Mouse (Mus musculus) spleen, postnatal 14 days (tissue): ENCODE results near the gene Glod5.
A peak's percentile ranks its signal among the peaks of the same experiment; 100 is the strongest.
"Not testable (repeated sequence)": the region's sequence is repeated elsewhere in the genome, so short reads cannot be mapped to it uniquely, and the experiment has no call there.

ENCODE experiments used
- DNase-seq, 2 experiments: peaks; one replicate each; pipeline ENCODE4 v3.0.0; 2021 to 2022; ENCODE audit warnings: low spot score in 2 of 2

Gene Glod5

DNA sequence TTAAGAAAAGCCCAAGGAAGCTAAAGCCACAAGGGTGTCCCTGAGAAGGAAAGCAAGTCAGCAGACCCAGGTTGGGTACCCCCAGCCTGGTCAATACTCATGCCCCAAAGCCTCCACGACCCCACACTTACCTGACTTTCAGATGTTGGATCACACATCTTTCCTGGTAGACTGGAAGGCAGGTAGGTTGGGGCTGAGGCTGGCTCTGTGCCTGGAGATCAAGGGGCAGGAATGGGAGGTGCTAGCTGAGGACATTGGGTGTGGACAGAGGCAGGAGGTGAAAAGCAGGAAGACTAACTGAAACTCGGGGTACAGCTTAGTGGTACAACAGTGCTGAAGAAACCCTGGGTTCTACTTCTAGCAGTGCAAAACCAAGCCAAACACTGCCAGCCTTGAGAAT lies at the start of gene Glod5:
Gene Glod5, minus strand, starts transcription at position 207 of the 400 bp plus-strand sequence.
- DNase-seq: no peak

DNA sequence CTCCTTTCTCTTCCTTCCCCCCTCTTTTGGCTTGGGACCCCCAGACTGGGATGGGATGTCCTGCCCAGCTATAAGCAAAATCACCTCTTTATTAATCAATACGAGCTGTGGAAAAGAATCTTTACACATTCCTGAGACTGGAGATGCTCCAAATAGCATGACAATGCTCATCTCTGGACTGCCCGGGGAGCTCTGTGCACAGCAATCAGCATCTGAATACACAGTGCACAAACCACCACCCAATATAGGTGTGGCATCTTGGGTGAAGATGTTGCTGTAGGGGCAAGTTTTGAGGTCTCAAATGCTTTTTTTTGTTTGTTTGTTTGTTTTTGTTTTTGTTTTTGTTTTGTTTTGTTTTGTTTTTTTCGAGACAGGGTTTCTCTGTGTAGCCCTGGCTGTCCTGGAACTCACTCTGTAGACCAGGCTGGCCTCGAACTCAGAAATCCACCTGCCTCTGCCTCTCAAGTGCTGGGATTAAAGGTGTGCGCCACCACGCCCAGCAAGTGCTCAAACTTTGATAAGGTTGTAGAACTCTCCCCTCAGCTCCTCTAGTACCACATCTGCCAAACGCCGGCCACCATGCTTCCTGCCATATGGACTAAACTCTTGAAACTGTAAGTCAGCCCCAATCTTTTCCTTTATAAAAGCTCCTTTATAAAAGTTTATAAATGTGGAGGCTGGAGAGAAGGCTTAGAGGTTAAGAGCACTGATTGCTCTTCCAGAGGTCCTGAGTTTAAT lies 32.9 kb upstream of the Glod5 start:
- DNase-seq: not testable (repeated sequence)

DNA sequence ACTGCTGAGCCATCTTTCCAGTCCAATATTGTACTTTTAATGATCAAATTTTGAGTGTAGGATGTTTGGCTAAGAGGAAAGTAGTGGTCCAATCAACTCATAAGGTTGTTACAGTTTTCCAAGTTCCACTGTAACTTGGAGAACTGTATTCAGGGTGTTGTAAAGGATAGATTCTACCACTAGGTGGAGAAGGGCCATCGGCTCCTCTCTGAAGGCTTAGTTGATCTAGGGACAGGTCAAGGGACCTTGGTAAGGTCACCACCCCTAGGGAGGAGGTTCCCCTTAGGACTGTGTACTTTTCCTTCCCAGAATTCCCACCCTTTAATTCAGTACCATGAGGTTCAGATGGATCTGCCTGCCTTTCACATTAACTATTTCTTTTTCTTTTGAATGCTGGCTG lies 14.7 kb upstream of the Glod5 start:
- no peak for DNase-seq

- DNase-seq: no peak
Measured at GRCm38 (mm10) chrX:8026811-8027210, 8.5 kb upstream of the Glod5 start.

DNA sequence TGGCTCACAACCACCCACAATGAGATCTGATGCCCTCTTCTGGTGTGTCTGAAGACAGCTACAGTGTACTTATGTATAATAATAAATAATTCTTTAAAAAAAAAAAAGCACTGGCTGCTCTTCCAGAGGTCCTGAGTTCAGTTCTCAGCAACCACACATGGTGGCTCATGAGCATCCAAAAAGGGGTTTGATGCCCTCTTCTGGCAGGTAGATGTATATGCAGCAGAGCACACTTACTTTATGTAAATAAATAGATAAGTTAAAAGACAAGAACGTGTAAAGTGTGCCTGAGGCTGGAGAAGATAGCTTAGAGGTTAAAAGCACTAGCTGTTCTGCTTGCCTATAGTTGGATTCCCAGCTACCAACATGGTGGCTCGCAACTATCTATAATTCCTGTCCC lies 6.5 kb upstream of the Glod5 start:
- no peak for DNase-seq

GRCm38 (mm10) chrX:8020111-8020778 lies 2.0 kb upstream of the Glod5 start:
- DNase-seq: no peak

- DNase-seq: peak in 1 of 2 experiments; percentile 35
Measured at GRCm38 (mm10) chrX:8017142-8017541, 1.1 kb downstream of the Glod5 start.

GRCm38 (mm10) chrX:8015675-8016074 lies 2.6 kb downstream of the Glod5 start:
- not testable (repeated sequence) for DNase-seq

DNA sequence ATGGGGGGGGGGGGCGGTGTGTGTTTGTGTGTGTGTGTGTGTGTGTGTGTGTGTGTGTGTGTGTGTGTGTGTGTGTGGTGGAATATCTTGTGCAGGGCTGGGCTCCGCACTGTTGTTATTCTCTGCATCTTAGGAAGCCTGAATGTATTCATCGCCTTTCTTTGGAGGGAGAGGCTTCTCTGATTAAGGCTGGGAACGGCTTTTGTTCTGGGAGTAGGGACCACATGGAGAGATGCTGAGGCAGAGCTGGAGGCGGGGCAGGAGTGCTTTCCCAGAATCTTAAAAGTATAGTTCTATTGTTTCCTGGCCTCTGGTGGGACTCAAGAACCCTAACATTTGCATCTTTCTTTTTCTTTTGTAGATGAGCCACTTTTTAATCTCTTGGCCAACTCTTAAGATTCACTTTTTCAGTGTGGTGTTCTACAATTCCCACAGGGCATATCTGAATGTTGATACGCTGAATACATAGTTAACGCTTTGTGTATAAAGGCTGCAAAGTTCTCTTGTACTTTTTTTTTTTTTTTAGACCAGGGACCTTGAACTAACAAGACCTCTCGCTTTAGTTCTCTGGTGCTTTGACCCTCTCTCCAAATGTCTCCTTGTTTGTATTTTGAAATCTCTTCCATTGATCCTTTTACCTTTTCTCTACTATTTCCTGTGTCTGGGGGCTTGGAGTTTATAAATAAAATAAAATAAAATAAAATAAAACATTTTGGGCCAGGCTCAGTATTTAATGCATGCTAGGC lies 4.5 kb downstream of the Glod5 start:
- no peak for DNase-seq

DNA sequence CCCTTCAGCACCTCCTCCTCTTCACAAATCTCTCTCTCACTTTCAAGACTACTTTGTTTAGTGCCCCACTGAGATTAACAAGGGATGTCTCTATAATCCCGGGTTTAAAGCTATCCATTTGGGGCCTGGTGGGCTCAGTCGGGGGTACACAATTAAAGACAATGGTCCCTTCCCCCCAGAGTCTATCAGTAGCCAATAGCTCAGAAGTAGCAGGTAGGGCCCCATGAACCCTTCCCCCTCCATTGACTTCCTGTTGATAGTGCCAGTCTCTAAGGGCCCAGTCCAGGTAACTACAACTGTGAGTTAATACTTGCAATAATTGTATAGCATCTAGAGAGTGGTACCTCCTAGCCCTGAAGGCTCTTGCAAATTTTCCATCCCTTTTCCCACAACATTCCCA lies 5.1 kb downstream of the Glod5 start:
- no peak for DNase-seq

GRCm38 (mm10) chrX:8009356-8009755 lies 8.9 kb downstream of the Glod5 start:
- not testable (repeated sequence) for DNase-seq

DNA sequence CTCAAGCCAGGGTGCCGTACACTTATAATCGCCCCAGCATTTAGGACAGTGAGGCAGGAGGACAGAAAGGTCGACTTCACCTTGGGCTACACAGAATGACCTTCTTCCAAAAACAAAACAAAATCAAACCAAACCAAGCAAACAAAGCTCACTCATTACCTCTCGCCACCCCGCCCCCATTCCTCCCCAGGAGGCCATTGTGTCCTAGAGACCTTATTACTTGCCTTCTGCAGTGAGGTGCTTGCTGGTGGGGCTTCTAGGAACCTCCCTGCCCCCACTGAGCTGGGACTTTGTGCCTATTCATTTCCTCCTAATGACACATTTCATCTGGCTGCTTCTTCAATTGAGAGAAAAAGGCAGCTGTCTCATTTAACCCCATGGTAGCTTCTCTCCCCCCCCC lies 9.7 kb downstream of the Glod5 start:
- no peak for DNase-seq

- no peak for DNase-seq
Measured at GRCm38 (mm10) chrX:8002971-8003370, 15.3 kb downstream of the Glod5 start.

GRCm38 (mm10) chrX:8002001-8002400 lies 16.3 kb downstream of the Glod5 start:
- no peak for DNase-seq

DNA sequence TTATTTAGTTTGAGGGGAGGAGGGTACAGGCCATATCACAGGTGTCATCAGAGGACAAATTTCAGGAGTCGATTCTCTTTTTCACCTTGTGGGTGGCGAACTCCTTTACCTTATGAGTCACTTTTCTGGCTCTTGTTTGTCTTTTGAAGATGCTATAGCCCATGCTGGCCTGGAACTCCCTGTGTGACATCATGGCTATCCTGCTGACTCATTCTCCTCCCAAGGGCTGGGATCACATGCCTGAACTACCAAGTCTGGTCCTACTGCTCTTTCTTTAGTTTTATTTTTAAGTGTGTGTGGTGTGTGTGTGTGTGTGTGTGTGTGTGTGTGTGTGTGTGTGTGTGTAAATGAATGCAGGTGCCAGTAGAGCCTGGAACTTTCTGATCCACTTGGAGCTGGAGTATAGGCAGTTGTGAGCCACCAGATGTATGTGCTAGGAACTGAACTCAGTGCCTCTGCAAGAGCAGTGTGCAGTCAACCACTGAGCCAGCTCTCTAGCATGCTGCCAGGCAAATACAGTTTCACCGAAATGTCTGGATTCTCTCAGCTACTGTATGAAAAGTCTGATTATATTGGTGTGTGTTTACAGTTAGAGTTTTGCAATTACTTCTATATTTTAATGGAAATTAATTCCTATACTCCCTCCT lies 17.6 kb downstream of the Glod5 start:
- no peak for DNase-seq

DNA sequence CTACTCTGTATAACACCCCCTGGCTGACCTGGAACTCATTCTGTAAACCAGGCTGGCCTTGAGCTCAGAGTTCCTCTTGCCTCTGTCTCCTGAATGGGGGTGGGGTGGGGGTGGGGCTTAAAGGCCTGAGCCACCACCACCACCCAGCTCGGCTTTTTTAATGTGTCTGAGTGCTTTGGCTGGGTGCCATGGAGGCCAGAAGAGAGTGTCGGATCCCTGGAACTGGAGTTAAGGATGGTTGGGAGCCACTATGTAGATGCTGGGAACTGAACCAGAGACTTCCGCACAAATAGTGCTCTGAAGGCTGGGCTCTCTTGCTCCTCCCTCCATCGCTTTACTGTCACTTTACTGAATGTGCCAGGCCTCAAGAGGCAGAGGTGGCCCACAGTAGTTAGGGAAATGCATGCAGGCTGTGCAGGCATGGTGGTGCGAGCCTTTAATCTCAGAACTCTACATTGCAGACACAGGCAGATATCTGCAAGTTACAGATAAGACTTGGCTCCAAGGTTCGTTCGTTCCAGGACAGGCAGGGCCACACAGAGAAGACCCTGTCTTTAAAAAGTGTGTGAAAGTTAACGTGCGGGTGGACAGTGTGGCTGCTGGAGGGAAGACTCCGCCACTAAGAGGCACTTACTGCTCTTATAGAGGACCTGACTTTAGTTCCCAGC lies 25.1 kb downstream of the Glod5 start:
- peak in 1 of 2 experiments; percentile 4 for DNase-seq

GRCm38 (mm10) chrX:7992379-7993067 lies 25.8 kb downstream of the Glod5 start:
- DNase-seq: no peak

DNA sequence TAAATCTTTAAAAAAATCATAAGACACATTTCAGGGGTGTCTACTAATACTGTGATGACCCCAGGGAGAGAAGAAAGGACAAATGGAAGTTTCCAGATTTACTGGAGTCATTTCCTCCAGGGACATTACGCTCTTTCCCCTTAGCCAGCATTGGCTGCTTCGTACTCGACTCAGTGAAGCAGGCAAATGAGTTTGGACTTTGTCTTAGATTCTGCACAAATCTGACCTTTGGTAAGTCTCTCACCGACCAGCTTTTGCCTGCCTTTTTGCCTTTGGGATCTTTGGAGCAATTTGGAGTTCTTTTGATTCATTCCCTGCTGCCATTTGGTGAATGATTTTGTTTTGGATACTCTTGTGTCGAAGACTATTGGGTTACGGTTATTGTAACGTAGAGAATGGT lies 36.9 kb downstream of the Glod5 start:
- no peak for DNase-seq

DNA sequence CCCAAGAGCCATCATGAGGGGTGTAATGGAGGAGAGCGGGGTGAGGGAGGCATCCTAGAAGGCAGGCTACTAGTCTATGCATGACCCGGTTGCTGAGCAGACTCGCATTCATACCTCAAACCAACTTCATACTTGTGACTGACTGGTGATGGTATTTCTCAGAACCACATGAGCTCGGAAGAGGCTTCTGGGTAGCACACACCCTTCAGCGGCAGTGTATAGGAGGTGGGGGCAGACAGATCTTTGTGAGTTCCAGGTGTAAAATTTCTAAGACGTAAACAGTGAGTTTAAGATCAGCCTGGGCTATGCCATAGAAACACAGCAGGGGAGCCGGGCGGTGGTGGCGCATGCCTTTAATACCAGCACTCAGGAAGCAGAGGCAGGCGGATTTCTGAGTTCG lies 40.4 kb downstream of the Glod5 start, which contains the start of gene Gata1:
Gene Gata1, minus strand, starts transcription at position 180 of the 400 bp plus-strand sequence.
- no peak for DNase-seq

- DNase-seq: peak; percentile 51 to 72
Measured at GRCm38 (mm10) chrX:7971292-7971691, 47.0 kb downstream of the Glod5 start.

- no peak for DNase-seq
Measured at GRCm38 (mm10) chrX:7968899-7969298, 49.4 kb downstream of the Glod5 start.
